16 mouse cellular contexts compared by ENCODE assay signal in genomic region chr8:111746582-111747465, GRCm38 (mm10). TPM values are rescaled to one million over a fixed set of nuclear protein-coding genes. Genes with fewer than 3 reads are reported as not detected.
DNase-seq lines count a peak whose midpoint lies in the region; ATAC-seq and TF ChIP-seq lines count a peak whose summit lies in the region.
"Had no signal": no experiment of that assay in that cellular context is flagged by ENCODE, and none has a peak within 500 bp of the region (broad histone marks: within the 10 kb centered on the region; RNA-seq: fewer than 3 reads in every experiment).

No protein-coding gene starts in this region.

- H3K4me2 ChIP-seq in heart, embryonic 14.5 days (ENCODE audit: low read length) = no peak overlapping the region
- H3K4me2 ChIP-seq in intestine, postnatal 0 days (replicated peaks; ENCODE audit: low read depth) = no peak overlapping the region

- H3K9me3 ChIP-seq in heart, embryonic 14.5 days (ENCODE audit: control insufficient read depth, low read length) = no peaks in the 10 kb centered on the region
- no peaks in the 10 kb centered on the region for H3K9me3 ChIP-seq in intestine, postnatal 0 days (ENCODE audit: control insufficient read depth)
- H3K9me3 ChIP-seq: embryonic facial prominence, embryonic 13.5 days; liver, embryonic 13.5 days had no signal

- H3K27ac ChIP-seq in heart, embryonic 14.5 days (replicated peaks in 1 of 2; ENCODE audit: control insufficient read depth in 1 of 2, insufficient read depth in 1 of 2, low read depth in 2 of 2, low read length in 2 of 2) = peak overlapping the region; percentile 79 to 86
- peak overlapping the region; percentile 83 for H3K27ac ChIP-seq in intestine, postnatal 0 days (ENCODE audit: low read depth, low read length)
- H3K27ac ChIP-seq: embryonic facial prominence, embryonic 13.5 days had no signal

- no peak overlapping the region for H3K9ac ChIP-seq in heart, embryonic 14.5 days (ENCODE audit: low read length)
- H3K9ac ChIP-seq in intestine, postnatal 0 days (ENCODE audit: low read depth, low read length) = no peak overlapping the region
- H3K9ac ChIP-seq: liver, embryonic 13.5 days had no signal

- 26% methylated on average over 13 of the region's 13 CpGs for WGBS in heart, embryonic 14.5 days
- 45% methylated on average over 13 of the region's 13 CpGs for WGBS in intestine, postnatal 0 days

- H3K36me3 ChIP-seq in heart, embryonic 14.5 days (ENCODE audit: control insufficient read depth, insufficient read depth, low read length) = no peaks in the 10 kb centered on the region
- H3K36me3 ChIP-seq in intestine, postnatal 0 days (ENCODE audit: control insufficient read depth, insufficient read depth) = no peaks in the 10 kb centered on the region
- H3K36me3 ChIP-seq: embryonic facial prominence, embryonic 13.5 days; liver, embryonic 13.5 days had no signal

- no peak overlapping the region for H3K4me3 ChIP-seq in heart, embryonic 14.5 days (ENCODE audit: control insufficient read depth in 1 of 2, insufficient read depth in 1 of 2, low read depth in 1 of 2, low read length in 2 of 2)
- no peak overlapping the region for H3K4me3 ChIP-seq in intestine, postnatal 0 days (ENCODE audit: low read depth, low read length)

- H3K27me3 ChIP-seq in heart, embryonic 14.5 days (ENCODE audit: control insufficient read depth, insufficient read depth, low read length) = no peaks in the 10 kb centered on the region
- no peaks in the 10 kb centered on the region for H3K27me3 ChIP-seq in intestine, postnatal 0 days (replicated peaks; ENCODE audit: control insufficient read depth, insufficient read depth, low read length)
- H3K27me3 ChIP-seq: embryonic facial prominence, embryonic 13.5 days had no signal

- ATAC-seq in heart, embryonic 14.5 days (ENCODE audit: insufficient number of reproducible peaks, insufficient read depth, low FRiP score, low read depth) = no peak
- ATAC-seq in intestine, postnatal 0 days = no peak

- no peak for TF ChIP-seq CTCF in intestine, postnatal 0 days (IDR thresholded peaks at IDR 0.05; ENCODE audit: low read depth)

- DNase-seq in heart, adult 8-10 months (ENCODE audit: low spot score) = no peak
- DNase-seq in 416B (ENCODE audit: low read depth) (peak; percentile 66), MN1 (ENCODE audit: low spot score) (peak; percentile 71)
- no peak for DNase-seq in frontal cortex, postnatal 36 days (ENCODE audit: low spot score in 2 of 2)
- no peak for DNase-seq in right cerebral cortex, postnatal 36 days (ENCODE audit: low spot score in 2 of 2)
- DNase-seq in cerebellum, adult 11 months = no peak
- DNase-seq: cerebellum, adult 8-10 months; liver, embryonic 13.5 days; right cerebral cortex, postnatal 25 days; thymus, postnatal 14 days had no signal

- H3K4me1 ChIP-seq in heart, embryonic 14.5 days (ENCODE audit: control insufficient read depth in 2 of 2, insufficient read depth in 2 of 2, low read length in 2 of 2) = peaks cover 34 to 38% of the 10 kb centered on the region in 2 experiments
- peaks cover 16% of the 10 kb centered on the region for H3K4me1 ChIP-seq in intestine, postnatal 0 days (replicated peaks; ENCODE audit: control insufficient read depth, insufficient read depth, low read length)

RNA-seq across cellular contexts. Expression of gene Bcar1, which starts 3.2 kb away (rescaled TPM):
- 49.5 and 50.8 TPM in 2 replicates for polyA plus RNA-seq in heart, embryonic 14.5 days (2014; fragmentation: Nextera tagmentation; extraction: Ambion mirVana)
- 10 to 100 TPM; 18.5 to 21.8 (median 19.5) TPM for total RNA-seq in heart, adult 8-10 months (2022)
- 38.8 and 41.1 TPM in 2 replicates for polyA plus RNA-seq in intestine, postnatal 0 days (2015; fragmentation: Nextera tagmentation; extraction: Ambion mirVana)

RNA-seq across cellular contexts. Expression of gene Ctrb1, which starts 56.0 kb away (rescaled TPM):
- not detected in 2 replicates for polyA plus RNA-seq in heart, embryonic 14.5 days (2014; fragmentation: Nextera tagmentation; extraction: Ambion mirVana)
- not detected for total RNA-seq in heart, adult 8-10 months (2022)
- 75.8 and 118 TPM in 2 replicates for polyA plus RNA-seq in intestine, postnatal 0 days (2015; fragmentation: Nextera tagmentation; extraction: Ambion mirVana)
- total RNA-seq: layer of hippocampus, adult 8-10 months had no signal
- polyA plus RNA-seq: embryonic facial prominence, embryonic 13.5 days; midbrain, embryonic 11.5 days; neural tube, embryonic 14.5 days had no signal

Comparison
In these comparisons a context has a peak if more than half of its experiments do, and no peak if none do; other contexts are left out.
1. DNase-seq: peak in 416B (single experiment) and MN1 (single experiment); none in heart, adult 8-10 months (single experiment), frontal cortex, postnatal 36 days (0 of 2), right cerebral cortex, postnatal 36 days (0 of 2) and cerebellum, adult 11 months (single experiment).
2. RNA of gene Ctrb1, which starts 56.0 kb away (polyA plus RNA-seq): 75.8 to 118 TPM in intestine, postnatal 0 days; not detected in heart, embryonic 14.5 days; every median in the first group is over 10 times any median in the second.